Mouse (Mus musculus) heart, postnatal 25 days (tissue): ENCODE measurements around the gene Carf. TPM values are rescaled to one million over a fixed set of nuclear protein-coding genes. Genes with fewer than 3 reads are reported as not detected.
"Not testable (repeated sequence)": the region's sequence is repeated elsewhere in the genome, so short reads cannot be mapped to it uniquely, and the experiment has no call there.

Experiments used
- DNase-seq: peaks from one replicate; pipeline ENCODE4 v3.0.0; 2022; ENCODE audit warnings: low spot score
- intact Hi-C: fragments of 180-260 bp; cut with DNase I; formaldehyde crosslinking; loops from one replicate; pipeline ENCODE4 v1.15.1; 2025
- total RNA-seq, 2 experiments: library from RNA; stranded (reverse); gene quantifications; 2 replicates each; pipeline ENCODE4 v1.2.3; 2021

Carf gene
- total RNA-seq, 2 experiments from 2014 or later = 6.4 to 9.0 TPM

GRCm38 (mm10) chr1:60177814-60178213 lies 79.8 kb downstream of the Carf start:
- intact Hi-C loops = not testable (repeated sequence)

DNA sequence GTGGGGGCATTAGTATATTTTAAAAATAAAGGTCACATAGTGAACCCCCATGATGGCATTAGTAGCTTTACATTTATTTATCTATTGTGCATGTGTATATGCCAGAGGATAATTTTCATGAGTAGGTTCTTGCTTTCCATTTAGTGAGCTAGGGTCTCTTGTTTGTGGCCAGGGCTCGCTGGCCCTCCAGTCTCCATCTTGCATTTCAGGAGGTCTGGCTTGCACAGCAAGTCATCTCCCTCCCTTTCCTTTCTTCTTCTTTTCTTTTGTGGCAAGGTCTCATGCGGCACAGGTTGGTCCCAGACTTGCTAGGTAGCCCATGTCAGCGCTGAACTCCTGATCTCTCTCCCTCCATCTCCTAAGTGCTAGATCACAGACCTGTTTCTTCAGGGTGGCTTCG lies 81.3 kb downstream of the Carf start:
- intact Hi-C loops = no loop called here
- no peak for DNase-seq

More at GRCm38 (mm10) chr1:60177814-60178213, 79.8 kb downstream of the Carf start:
- not testable (repeated sequence) for DNase-seq

DNA sequence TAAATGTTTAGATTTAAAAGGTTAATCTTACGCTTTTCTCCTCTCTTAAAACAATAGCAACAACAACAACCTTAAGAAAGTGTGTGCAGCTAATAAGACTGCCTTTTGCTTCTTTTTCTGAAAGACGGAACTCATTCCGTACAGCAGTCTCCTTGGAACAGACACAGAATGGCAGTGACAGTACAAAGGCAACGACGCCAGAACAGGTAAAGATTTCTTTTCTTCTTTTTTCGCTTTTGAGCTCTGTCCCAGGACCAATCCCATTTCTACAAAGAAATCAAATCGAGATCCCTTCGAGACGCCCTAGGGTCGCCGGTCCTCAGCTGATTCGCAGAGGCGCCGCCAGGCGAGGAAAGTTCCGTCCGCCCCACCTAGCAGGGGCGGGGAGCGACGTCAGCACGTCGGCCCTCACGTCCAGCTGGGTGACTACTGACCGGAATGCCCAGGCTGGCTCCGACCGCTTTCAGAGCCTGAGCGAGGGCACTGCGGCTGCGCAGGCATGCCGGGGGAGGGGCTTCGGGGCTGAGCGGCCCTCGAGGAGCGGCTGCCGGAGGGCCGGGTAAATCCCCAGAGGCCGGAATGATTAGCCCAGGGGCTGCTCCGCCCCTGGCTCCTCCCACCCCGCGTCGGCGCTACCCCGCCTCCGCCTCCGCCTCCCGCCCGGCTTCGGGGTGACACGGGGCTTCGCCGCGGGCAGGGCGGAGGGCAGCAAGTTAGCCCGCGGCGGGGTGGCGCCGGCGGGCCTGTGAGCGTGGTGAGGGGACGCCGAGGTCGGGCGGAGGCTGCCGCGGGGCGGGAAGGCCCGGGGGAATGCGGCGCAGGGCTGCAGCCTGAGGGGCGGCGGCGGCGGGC lies 82.1 kb downstream of the Carf start, which contains the start of gene Nbeal1:
Gene Nbeal1 (plus strand): TSS at position 668 of the 852 bp plus-strand sequence.
- DNase-seq = peak; percentile 99
- intact Hi-C loops = no loop called here

DNA sequence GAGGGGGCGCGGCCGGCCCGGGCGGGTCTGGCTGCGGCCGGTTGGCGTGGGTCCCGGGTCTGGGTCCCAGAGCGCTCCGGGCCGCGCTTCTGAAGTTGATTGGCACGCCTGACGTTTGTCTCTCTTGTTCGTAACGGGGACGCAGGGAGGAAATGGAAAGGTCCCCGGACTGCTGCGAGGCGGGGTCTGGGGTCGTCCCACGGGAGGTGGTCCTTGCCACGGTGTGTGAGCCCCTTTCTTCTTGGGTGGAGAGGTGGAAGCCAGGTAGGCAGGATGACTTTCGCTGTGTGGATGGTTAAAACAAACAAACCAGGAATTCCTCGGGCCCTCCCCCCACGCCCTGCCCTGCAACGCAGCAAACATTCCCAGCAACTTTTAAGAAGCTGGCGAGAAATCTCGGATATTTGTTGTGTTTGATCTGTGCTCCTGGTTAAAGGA lies 82.8 kb downstream of the Carf start:
- no peak for DNase-seq
- intact Hi-C loops = no loop called here

GRCm38 (mm10) chr1:60188454-60188853 lies 90.4 kb downstream of the Carf start:
- DNase-seq = no peak
- intact Hi-C loops = no loop called here

GRCm38 (mm10) chr1:60196813-60197212 lies 98.8 kb downstream of the Carf start:
- intact Hi-C loops = no loop called here
- no peak for DNase-seq

DNA sequence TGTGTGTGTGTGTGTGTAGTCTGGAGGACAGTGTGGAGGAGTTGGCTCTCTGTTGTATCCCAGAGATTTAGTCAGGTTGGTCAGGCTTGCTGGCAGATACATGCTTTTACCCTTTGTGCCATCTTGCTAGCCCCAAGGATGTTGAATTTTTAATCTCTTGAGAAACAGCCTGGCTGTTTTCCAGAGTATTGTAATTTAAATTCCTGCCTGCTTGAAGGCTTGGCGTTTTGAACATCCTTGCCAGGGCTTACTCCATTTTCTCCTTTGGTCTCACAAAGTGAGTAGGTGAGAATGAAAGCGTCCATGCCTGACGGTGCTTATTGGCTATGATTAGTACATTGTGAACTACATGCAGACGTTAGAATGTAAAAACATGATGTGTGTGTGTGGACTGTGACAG lies 101.0 kb downstream of the Carf start:
- intact Hi-C loops = no loop called here
- no peak for DNase-seq

Other genes starting within 250 kb of the Carf start
- 10 to 100 TPM; 11.2 to 17.4 TPM for gene Fam117b, start 185.2 kb upstream of the Carf start, total RNA-seq
- under 1 TPM; 0.29 to 0.45 TPM for gene Ica1l, start 55.1 kb upstream of the Carf start, total RNA-seq
- gene Wdr12, start 398 bp downstream of the Carf start, total RNA-seq = 1 to 10 TPM; 9.5 to 9.6 TPM
- gene Nbeal1, start 82.4 kb downstream of the Carf start, total RNA-seq = 10 to 100 TPM; 46.8 to 53.2 TPM
- 1 to 10 TPM; 9.1 to 9.4 TPM for gene Cyp20a1, start 245.1 kb downstream of the Carf start, total RNA-seq